Mouse (Mus musculus) heart, embryonic 11.5 days (tissue): ENCODE measurements around the gene Gm20834. TPM values are rescaled to one million over a fixed set of nuclear protein-coding genes. Genes with fewer than 3 reads are reported as not detected.
"Not testable (repeated sequence)": the region's sequence is repeated elsewhere in the genome, so short reads cannot be mapped to it uniquely, and the experiment has no call there.

ENCODE experiments used
- ATAC-seq: fragments of 200-750 bp; cut with Nextera tagmentation; replicated peaks from 2 replicates; pipeline ENCODE4 v1.8.0; 2017; ENCODE audit warnings: moderate library complexity; ENCODE audit not compliant: insufficient number of reproducible peaks, low FRiP score, low TSS enrichment
- H3K27ac ChIP-seq: fragments of 300-500 bp; sonication (generic); 2 replicates; pipeline ENCODE4 v1.5.1; 2014; ENCODE audit warnings: mild to moderate bottlenecking, low read depth, low read length
- H3K27me3 ChIP-seq: fragments of 300-500 bp; sonication (generic); 2 replicates; pipeline ENCODE4 v1.6.1; 2014; ENCODE audit warnings: mild to moderate bottlenecking, low read length, mixed read lengths; ENCODE audit not compliant: control insufficient read depth, insufficient read depth
- H3K36me3 ChIP-seq: fragments of 300-500 bp; sonication (generic); 2 replicates; pipeline ENCODE4 v1.6.1; 2014; ENCODE audit warnings: mild to moderate bottlenecking, low read length, moderate library complexity, mixed read lengths; ENCODE audit not compliant: control insufficient read depth, insufficient read depth
- H3K4me1 ChIP-seq: fragments of 300-500 bp; sonication (generic); 2 replicates; pipeline ENCODE4 v1.6.1; 2014; ENCODE audit warnings: low read length; ENCODE audit not compliant: control insufficient read depth, insufficient read depth
- H3K4me2 ChIP-seq: fragments of 300-500 bp; sonication (generic); 2 replicates; pipeline ENCODE4 v1.6.1; 2014; ENCODE audit warnings: mild to moderate bottlenecking, moderate library complexity
- H3K4me3 ChIP-seq: fragments of 300-500 bp; sonication (generic); 2 replicates; pipeline ENCODE4 v1.5.1; 2014; ENCODE audit warnings: low read depth, low read length
- H3K9ac ChIP-seq: fragments of 300-500 bp; sonication (generic); 2 replicates; pipeline ENCODE4 v1.6.1; 2014; ENCODE audit warnings: mild to moderate bottlenecking, low read depth, low read length, moderate library complexity
- H3K9me3 ChIP-seq: fragments of 300-500 bp; sonication (generic); replicated peaks from 2 replicates; pipeline ENCODE4 v1.6.1; 2016; ENCODE audit warnings: low read length; ENCODE audit not compliant: control insufficient read depth
- WGBS: fragments of 180-500 bp; shearing (Covaris S2); extraction: QIAGEN DNeasy Blood & Tissue Kit; methylation state at CpG from one replicate; pipeline ENCODE4 v1.1.7; 2014; ENCODE audit not compliant: insufficient replicate concordance; 5-methylcytosine and 5-hydroxymethylcytosine counted together
- polyA plus RNA-seq: library from polyadenylated mRNA; unstranded; fragments of >200 nt; fragmentation: Nextera tagmentation; extraction: Ambion mirVana; gene quantifications from 2 replicates; pipeline ENCODE4 v1.2.1, GENCODE M21; 2014

The Gm20834 gene
- polyA plus RNA-seq, result not detected in 2 replicates

- H3K27me3 ChIP-seq, H3K4me2 ChIP-seq, H3K9ac ChIP-seq, H3K9me3 ChIP-seq, H3K4me1 ChIP-seq, H3K4me3 ChIP-seq, H3K36me3 ChIP-seq, H3K27ac ChIP-seq, ATAC-seq: not testable (repeated sequence)
- 19% methylated on average over 3 of the region's 4 CpGs for WGBS
Observed at GRCm38 (mm10) chrY:10324489-10324888, at the start of gene Gm20834. Gene Gm20834, minus strand, starts transcription at chrY:10324589.

Other genes with a start within 250 kb of the Gm20834 start
- not detected in 2 replicates for gene Gm21310, start 177.4 kb downstream of the Gm20834 start, polyA plus RNA-seq
- gene Gm28510, start 88.1 kb upstream of the Gm20834 start, polyA plus RNA-seq, result not detected in 2 replicates
- not detected in 2 replicates for gene Gm20737, start 211.5 kb upstream of the Gm20834 start, polyA plus RNA-seq
- not detected in 2 replicates for gene Gm21775, start 228.9 kb upstream of the Gm20834 start, polyA plus RNA-seq